Mouse (Mus musculus) megakaryocyte, embryonic 14.5 days (primary cell): ENCODE results near the gene Setd6.

ENCODE experiments used
- FLI1 ChIP-seq: IDR thresholded peaks from 2 replicates; pipeline ENCODE4 v1.6.1; 2012; ENCODE audit warnings: low read length, inconsistent platforms, mixed read lengths
- GATA1 ChIP-seq: IDR thresholded peaks from 3 replicates; pipeline ENCODE4 v1.6.1; 2012; ENCODE audit warnings: mixed read lengths, low read length, inconsistent platforms, borderline replicate concordance

- TF ChIP-seq GATA1, result no peak
- no peak for TF ChIP-seq FLI1
Measured at GRCm38 (mm10) chr8:95704538-95704937, 11.1 kb upstream of the Setd6 start.
